Mouse (Mus musculus) left cerebral cortex, adult 2 months (tissue): ENCODE data around the gene Cux2. TPM values are rescaled to one million over a fixed set of nuclear protein-coding genes. Genes with fewer than 3 reads are reported as not detected.

Experiments used
- DNase-seq, 2 experiments: peaks; one replicate each; pipeline ENCODE4 v3.0.0; 2021 to 2022; ENCODE audit warnings: low spot score in 2 of 2, mixed read lengths in 1 of 2; ENCODE audit errors: extremely low spot score in 1 of 2
- H3K27ac ChIP-seq: fragments of 200-600 bp; 2 replicates; pipeline ENCODE4 v1.8.1; 2022
- H3K4me3 ChIP-seq: fragments of 200-600 bp; 2 replicates; pipeline ENCODE4 v1.8.1; 2022
- CTCF ChIP-seq: fragments of 200-600 bp; IDR thresholded peaks from 2 replicates; pipeline ENCODE4 v1.8.1; 2022; ENCODE audit warnings: antibody characterized with exemption, mild to moderate bottlenecking, moderate library complexity
- intact Hi-C: fragments of 180-260 bp; cut with DNase I; formaldehyde crosslinking; loops from one replicate; pipeline ENCODE4 v1.15.1; 2025
- total RNA-seq, 2 experiments: library from RNA; stranded (reverse); gene quantifications; 2 replicates each; pipeline ENCODE4 v1.2.3; 2021

Cux2 gene
- total RNA-seq, 2 experiments from 2014 or later = 194 to 215 TPM

DNA sequence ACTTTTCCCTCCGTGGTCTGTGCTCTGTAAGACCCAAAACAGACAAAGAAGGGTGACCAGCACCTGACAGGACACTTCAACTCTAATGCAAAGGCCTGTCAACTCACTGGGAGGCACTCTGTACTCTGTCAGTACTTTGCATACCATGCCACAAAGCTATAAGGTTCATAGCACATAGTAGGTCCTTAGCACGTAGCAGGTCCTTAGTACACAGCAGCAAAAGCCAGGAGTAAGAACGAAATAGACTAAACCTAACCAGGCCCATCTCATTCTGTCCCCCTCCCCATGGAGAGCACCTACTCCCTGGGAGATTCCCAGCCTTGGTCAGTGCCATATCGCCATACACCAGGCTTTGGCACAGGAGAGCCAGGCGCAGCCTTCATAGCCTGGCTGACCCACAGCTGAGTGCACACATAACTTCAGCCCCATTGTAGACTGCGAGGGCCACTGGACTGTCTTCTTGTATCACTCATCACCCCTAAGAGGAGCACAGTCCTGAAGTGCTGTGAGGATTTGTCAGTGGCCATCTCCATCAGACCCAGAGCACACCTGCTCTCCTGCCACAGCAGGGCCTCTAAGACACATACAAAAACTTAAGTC, 218.8 kb downstream of the Cux2 start:
- H3K27ac ChIP-seq = no peak overlapping the region
- no peak for DNase-seq
- TF ChIP-seq CTCF = no peak
- H3K4me3 ChIP-seq = no peak overlapping the region
- intact Hi-C loops = no loop called here

DNA sequence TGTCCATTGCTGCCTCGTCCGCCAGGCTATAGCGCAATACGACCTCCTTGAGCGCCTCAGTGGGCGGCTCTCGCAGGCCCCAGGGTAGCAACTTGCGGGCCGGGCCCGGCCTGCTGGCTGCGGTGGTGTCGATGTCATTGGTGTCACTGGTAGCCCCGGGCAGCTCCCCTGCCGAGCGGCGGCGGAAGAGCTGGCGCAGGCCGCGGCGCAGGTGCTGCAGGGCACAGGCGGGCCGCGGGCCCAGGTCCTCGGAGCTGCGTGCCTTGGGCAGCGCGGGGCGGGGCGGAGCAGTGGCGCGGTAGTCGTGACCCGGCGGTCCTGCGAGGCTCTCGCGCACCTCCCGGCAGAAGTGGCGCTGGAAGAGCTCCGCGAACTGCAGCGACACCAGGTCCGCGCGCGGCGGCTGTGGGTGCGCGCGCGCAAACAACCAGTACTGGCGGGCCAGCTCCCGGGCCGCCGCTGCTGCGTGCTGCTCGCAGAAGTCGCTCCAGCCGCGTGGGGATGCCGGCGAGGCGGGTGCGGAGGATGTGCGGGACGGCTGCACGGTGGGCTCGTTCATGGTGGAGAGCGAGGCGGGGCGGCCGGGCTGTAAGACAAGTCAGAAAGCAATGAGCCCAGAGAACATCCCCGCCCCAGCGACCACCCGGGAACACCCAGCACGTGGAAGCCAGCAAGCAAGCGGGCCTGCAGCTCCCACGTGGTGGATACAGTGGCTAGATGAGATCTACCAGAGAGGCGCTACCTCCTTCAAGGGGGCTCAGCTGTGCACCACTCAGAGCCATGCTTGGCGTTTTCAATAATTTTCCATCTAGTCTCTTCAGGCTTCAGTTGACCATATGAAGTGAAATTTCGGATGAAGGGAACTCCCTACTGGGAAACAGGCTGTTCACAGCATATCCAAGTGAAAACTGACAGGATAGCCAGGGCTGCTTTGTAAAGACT, 221.1 kb downstream of the Cux2 start:
- TF ChIP-seq CTCF = no peak; the same call in 1 of the 2 replicates
- H3K4me3 ChIP-seq = peak overlapping the region; percentile 37
- intact Hi-C loops = no loop called here
- no peak overlapping the region for H3K27ac ChIP-seq
- DNase-seq = peak; percentile 49 to 63

DNA sequence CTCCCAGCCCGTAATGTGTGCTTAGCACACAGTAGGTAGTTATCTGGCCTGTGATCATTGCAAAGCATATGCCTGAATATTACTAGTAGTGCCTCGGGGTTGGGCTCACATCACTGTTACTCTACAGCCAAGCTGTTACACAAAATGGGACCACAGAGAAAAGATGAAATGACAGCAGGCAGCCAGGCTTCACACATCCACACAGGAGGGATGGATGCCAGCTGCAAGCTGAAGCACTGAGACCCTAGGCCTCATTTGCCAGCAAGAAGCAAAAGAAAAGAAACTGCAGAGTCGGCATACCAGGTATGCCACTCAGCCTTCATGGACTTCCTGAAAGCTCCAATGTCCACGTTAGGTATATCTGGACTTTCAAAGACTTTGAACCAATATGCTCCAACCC, 222.0 kb downstream of the Cux2 start:
- intact Hi-C loops = no loop called here
- no peak overlapping the region for H3K27ac ChIP-seq
- H3K4me3 ChIP-seq = no peak overlapping the region
- DNase-seq = no peak
- TF ChIP-seq CTCF = no peak

DNA sequence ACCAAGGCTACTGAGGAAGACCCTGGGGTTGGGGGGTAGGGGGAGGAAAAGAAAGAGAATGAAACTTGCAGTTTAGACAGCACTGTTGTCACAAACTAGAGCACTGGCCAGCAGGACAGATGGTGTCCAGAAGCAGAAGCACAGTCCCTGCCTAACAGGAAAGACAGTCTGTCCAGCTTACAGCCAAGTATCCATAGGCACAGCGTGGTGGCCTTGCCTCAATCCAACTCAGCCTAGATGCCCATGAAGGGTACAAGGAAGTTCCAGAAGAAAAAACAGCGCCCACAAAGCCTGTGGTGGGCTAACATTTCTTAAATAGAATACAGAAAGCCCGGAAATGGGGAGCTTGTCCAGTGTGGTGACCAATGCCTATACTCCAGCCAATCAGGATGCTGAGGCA, 224.3 kb downstream of the Cux2 start:
- H3K4me3 ChIP-seq = no peak overlapping the region
- H3K27ac ChIP-seq = no peak overlapping the region
- DNase-seq = no peak
- no peak for TF ChIP-seq CTCF
- intact Hi-C loops = no loop called here

DNA sequence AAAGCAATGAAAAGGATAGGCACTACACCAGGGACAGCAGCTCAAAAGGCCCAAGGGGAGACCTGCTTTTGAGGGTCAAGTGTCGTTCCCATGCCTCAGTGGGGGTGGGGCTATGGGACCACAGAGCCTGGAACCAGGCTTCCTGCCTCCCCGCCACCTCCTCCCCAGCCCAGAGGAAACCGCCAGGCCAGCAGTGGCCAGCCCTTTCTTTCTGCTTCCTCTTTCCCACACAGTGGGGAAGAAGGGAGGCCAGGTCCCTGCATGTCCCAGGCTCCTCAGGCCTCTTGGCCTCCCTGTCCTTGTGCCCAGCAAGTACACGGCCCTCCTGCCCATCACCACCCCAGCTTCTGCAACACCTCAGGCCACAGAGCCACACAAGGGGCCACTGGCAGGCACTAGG, 225.8 kb downstream of the Cux2 start:
- intact Hi-C loops = no loop called here
- no peak for TF ChIP-seq CTCF
- Histone ChIP-seq H3K4me3 (no peak overlapping the region), H3K27ac (peak overlapping the region; percentile 54)
- DNase-seq = no peak

DNA sequence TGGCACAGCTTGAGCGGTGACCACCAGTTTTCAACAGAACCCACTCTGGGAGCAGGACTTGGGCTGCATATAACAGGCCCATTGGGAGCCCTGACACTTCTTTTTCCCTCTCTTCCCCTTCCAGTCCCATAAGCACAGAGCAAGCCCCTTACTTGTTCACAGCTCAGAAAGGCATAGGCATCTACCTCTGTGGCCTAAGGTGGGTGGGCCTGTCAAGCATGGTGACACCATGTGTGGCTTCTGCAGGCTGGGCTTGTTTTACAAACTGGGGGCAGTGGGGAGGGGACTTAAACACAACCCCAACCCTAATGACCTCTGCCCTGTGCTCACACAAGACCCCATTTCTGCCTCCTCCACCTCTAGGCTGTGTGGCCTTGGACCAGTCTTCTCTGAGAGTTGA, 226.2 kb downstream of the Cux2 start:
- DNase-seq = no peak
- H3K27ac ChIP-seq = no peak overlapping the region
- intact Hi-C loops = no loop called here
- no peak overlapping the region for H3K4me3 ChIP-seq
- TF ChIP-seq CTCF = no peak

DNA sequence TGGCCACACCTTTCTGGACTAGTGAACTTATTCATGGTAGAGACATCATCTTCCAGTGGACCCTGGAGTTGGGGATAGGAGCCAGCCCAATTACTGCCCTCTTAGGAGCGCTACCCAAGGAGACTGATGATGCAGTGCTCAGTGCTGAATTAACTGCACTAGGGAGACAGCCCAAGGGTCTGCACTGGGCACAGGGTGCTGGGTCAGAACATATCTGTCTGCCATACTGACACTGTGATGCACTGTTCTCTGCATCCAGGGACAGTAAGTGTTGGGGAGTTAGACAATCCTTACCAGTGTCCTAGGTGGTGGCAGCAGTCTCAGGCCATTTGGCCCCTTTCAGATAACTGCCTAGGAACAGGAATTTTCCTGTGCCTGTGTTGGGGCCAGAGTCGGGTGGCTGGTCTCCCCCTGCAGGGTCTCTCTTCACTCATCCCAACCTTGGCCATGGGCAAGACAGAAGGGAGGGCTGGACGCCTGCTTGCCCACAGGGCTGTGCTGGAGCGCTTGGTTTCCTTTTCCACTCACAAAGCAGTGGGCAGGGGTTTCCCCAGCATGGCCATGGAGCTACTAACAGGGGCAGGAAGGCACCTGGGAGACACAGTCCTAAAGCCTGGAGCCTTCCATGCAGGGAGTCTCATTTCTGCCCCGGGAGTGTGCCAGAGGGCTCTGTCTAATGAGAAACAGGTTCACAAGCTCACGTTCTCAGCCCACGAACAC, 227.0 kb downstream of the Cux2 start:
- no peak for TF ChIP-seq CTCF
- intact Hi-C loops = no loop called here
- Histone ChIP-seq H3K4me3 (no peak overlapping the region), H3K27ac (no peak overlapping the region; the same call in 1 of the 2 replicates)
- no peak for DNase-seq

DNA sequence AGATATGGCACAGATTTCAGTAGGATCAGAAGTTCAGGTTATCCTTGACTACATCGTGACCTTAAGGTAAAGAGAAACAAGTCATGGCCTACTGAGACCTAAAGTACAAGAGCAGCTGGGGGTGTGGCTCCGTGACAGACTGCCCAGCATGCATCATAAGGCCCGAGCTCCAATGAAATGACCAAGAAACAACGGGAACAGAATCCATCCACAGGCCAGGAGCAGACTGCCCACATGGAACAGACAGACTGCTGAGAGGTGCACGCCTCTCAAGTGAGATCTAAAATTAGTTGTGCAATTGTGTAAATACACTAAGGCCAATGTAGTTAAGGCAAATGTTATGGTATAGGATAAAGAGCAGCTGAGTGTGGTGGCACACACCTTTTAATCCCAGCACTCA, 228.3 kb downstream of the Cux2 start:
- no peak for TF ChIP-seq CTCF
- DNase-seq = no peak
- intact Hi-C loops = no loop called here

DNA sequence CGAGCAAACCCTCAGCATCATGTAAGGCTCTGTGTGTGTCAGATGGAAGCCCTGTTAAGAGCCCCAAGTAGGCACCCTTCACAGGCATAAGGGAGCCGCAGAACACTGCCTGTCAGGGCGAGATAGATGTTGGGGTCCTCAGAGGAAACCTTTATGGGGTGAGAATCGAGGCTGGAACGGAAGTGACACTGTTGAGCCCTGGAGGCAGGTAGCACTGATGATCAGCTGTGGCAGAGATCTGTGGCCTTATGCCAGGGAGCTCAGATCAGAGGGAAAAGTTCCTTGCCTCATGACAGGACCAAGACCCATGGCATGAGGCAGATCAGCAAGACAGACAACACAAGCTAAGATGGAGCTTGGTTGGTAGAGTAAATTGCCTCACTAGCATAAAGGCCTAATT, 228.8 kb downstream of the Cux2 start:
- intact Hi-C loops = no loop called here

More for the DNA sequence above, 228.3 kb downstream of the Cux2 start:
- H3K27ac ChIP-seq = no peak overlapping the region
- no peak overlapping the region for H3K4me3 ChIP-seq

DNA sequence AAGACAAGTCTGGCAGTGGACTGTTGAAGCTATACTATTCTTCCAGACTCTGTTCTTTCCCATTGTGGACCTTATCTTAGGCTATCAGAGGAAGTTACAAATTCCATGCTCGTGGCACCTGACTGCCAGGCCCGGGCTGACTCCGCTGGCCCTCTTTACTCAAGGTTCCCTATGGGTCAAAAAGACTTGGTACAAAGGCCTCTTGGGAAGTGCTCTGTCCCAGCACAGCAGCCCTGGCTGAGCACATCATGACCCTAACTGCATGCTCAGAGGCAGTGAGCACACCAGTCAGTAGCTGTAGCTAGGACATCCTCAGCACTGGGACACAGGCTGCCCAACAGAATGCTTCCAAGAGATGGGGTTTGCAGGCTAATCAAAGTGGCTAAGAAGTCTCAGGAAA, 229.2 kb downstream of the Cux2 start:
- TF ChIP-seq CTCF = no peak
- H3K27ac ChIP-seq = no peak overlapping the region
- intact Hi-C loops = no loop called here
- no peak for DNase-seq
- no peak overlapping the region for H3K4me3 ChIP-seq

More for the DNA sequence above, 228.8 kb downstream of the Cux2 start:
- no peak overlapping the region for H3K4me3 ChIP-seq
- no peak overlapping the region for H3K27ac ChIP-seq
- no peak for DNase-seq
- no peak for TF ChIP-seq CTCF

DNA sequence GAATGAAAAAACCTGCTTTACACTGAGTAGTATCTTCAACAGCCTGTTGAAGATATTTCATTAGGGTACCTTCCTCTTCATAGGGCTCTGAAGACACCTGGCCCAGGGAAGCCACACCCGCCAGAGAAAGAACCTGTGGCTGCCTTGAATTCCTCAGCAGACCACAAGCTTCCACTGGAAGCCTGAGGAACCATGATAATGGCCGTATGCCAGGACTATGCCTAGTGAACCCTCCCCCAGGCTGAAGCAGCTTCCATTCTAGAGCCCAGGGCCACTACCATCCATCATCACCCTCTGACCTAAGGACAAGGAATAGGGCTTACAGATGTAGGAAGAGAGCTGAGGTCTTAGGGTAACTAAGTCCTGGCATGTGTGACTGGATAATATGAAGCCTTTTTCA, 229.7 kb downstream of the Cux2 start:
- H3K27ac ChIP-seq = no peak overlapping the region
- intact Hi-C loops = no loop called here
- DNase-seq = no peak
- TF ChIP-seq CTCF = no peak
- H3K4me3 ChIP-seq = no peak overlapping the region

DNA sequence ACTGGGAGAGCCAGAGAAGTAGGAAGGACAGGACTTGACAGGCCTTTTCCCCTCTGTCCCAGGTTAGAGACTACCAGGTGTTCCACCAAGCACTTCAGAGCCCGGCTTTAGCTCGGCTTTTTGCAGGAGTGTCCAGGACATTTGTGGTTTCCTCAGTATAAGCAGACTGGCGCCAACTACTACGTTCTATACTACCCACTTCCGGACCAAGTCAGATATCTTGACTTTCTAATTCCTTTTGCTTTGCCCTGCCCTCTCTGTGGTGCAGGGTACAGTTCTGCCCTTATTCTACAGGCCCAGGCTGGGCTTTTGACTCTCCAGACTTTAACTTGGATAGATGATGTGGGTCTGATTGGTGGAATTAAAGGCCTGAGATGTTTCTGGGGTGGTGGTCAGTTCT, 230.3 kb downstream of the Cux2 start:
- DNase-seq = no peak
- no peak overlapping the region for H3K4me3 ChIP-seq
- no peak for TF ChIP-seq CTCF
- intact Hi-C loops = loop anchor here (2.0 kb wide), 1 partner anchor 23 kb away; no protein-coding TSS in a partner anchor
- H3K27ac ChIP-seq = no peak overlapping the region
